Mouse (Mus musculus) ES-CJ7 (cell line): ENCODE results near the gene Foxa3.
A peak's percentile ranks its signal among the peaks of the same experiment; 100 is the strongest.

Experiments used
- DNase-seq: peaks from one replicate; pipeline ENCODE4 v3.0.0; 2011; ENCODE audit warnings: low read depth, low spot score

The Foxa3 gene

GRCm38 (mm10) chr7:19001066-19001806 lies 22.1 kb downstream of the Foxa3 start:
- peak; percentile 85 for DNase-seq

DNA sequence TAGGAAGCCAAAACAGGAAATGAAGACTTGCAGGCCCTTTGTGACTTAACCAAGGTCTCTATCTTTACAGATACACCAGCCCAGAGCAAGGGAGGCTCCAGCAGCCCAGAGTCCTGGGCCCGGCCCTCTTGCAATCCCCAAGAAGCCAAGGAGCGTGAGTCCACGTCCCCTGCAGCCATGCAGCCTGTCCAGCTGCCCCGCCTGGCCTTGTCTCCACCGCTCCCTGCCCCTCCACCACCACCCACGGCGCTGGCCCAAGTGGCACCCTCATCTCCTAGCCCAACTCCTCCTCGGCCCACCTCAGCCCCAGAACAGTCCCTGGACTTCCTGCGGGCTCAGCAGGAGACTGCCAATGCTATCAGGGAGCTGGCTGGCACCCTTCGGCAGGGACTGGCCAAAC lies 22.9 kb downstream of the Foxa3 start:
- DNase-seq, result no peak

DNA sequence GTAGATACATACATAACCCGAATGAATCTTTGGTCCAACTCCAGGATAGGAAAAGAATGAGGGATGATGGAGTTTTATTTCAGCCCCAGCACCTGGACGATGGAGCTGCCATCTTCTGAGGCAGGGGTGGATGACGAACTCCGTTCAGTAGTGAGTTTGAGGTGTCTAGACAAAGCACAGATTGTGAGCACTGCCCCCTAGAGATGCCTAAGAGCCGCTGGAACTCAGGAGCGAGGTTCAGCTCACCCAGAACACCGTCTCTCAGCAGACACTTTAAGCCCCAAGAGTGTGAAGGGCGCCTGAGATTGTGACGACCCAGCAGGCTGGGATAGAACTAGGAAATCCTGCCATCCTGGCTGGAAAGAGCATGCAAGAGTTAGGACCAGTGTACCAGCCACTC lies 24.5 kb downstream of the Foxa3 start:
- peak; percentile 53 for DNase-seq

- DNase-seq, result no peak
These were observed 30.3 kb downstream of the Foxa3 start for GRCm38 (mm10) chr7:18993036-18993435.

DNA sequence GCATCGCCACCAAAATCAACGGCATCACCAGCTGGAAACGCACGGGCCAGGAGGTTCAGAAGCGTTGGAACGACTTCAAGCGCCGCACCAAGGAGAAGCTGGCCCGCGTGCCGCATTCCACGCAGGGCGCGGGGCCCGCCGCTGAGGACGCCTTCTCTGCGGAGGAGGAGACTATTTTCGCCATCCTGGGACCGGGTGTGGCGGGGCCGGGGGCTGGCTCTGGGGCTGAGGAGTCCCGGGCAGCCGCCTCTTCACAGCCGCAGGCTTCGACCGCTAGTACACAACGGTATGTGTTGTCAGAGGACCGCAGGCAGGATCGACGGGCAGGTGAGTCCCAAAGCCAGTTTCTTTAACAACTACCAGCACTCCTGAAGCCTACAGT lies 31.1 kb downstream of the Foxa3 start:
- no peak for DNase-seq

DNA sequence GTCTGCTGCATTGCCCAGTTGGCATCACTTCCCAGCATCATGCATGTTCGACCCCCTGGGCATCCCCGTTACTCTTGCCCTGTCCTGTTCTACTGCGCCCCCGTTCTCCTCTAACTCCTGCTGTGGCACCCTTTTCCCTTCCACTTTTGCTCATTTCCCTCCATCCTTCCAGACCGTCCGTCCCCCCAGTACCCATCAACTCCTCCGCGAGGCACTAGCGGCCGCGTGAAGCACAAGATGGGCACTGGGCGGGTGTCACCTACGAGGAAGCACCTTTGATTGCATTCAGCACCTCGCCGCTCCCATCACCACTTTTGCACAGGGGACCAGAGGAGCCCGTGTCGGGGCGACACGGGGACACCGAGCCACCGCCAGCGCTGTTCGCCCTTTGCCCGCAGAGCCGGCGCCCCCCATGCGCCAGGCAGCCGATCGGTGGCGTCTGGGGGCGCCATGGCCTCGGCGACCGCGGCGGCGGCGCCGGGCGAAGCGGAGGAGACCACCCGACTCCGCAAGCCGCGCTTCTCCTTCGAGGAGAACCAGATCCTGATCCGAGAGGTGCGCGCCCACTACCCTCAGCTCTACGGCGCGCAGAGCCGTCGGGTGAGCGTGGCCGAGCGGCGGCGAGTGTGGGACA lies 31.6 kb downstream of the Foxa3 start:
- no peak for DNase-seq

DNA sequence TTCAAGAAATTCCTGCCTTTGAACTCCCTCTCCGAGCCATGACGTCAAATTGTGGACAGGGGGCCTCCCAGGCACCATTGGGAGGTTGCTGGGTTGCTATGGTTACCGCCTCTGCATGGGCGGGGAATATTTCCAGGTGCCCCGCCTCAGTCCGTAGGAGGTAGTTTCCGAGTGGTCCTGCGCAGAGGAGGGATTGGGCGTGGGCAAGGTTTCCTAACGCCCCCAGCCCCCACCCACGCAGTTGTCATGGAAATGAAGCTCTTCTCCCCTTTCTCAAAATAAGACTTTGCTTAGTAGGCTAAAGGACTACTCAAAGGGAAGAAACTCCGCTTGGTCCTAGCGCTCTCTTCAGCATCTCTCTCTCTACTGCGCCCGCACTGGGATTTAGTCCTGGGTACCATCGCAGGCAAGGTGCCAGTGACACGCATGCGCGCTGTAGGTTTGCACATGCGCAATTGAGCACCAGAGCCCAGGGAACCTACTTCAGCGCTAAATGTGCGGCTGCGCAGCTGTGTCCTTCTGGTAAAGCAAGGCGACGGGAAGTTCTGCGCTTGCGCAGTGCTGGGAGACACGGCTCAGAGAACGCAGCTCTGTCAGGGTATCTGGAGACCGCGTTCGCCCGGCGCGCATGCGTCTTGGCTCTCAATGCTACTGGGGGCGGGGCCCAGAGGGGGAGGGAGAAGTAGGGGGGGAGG lies 32.6 kb downstream of the Foxa3 start, which contains the start of gene Mypop:
Gene Mypop (plus strand): TSS at position 645 of the 695 bp plus-strand sequence.
- peak; percentile 100 for DNase-seq

- DNase-seq, result no peak
These were observed 33.3 kb downstream of the Foxa3 start for GRCm38 (mm10) chr7:18989995-18990394.

GRCm38 (mm10) chr7:18988780-18989179 lies 34.6 kb downstream of the Foxa3 start:
- DNase-seq, result no peak

GRCm38 (mm10) chr7:18987747-18988146 lies 35.6 kb downstream of the Foxa3 start:
- no peak for DNase-seq

DNA sequence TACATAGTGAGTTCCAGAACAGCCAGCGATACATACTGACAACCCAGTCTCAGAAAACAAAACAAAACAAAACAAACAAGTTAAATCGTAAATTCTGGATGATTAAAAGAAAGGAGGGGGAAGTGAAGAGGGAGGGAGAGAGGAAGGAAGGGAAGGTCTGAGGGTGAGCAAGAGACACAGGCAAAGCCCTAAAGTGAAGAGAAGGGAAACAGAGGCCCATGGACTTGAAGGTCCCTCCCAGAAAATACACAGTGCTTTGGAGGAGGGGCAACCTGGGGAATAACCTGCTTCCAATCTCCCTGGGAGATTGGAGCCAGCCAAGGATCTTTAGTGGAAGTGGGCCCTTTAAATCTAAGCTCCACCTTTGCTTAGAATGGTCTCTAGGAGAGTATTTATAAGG lies 36.2 kb downstream of the Foxa3 start, which contains the start of gene Nanos2:
Gene Nanos2 (plus strand): TSS at position 301 of the 400 bp plus-strand sequence.
- DNase-seq, result no peak

DNA sequence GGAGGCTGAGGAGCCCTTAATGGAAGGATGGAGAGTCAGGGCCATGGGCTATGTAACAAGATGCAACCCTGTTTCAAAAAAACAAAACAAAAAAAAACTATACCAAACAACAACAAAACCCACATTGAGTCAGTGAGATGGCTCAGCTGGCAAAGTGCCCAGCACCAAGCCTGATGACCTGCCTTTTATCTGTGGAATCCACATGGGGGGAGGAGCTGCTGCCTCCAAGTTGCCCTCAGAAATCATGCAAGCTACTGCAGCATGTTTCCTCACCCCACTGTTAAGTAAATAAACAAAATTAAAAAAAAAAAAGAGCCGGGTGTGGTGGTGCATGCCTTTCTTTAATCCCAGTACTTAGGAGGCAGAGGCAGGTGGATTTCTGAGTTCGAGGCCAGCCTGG lies 36.8 kb downstream of the Foxa3 start:
- no peak for DNase-seq

DNA sequence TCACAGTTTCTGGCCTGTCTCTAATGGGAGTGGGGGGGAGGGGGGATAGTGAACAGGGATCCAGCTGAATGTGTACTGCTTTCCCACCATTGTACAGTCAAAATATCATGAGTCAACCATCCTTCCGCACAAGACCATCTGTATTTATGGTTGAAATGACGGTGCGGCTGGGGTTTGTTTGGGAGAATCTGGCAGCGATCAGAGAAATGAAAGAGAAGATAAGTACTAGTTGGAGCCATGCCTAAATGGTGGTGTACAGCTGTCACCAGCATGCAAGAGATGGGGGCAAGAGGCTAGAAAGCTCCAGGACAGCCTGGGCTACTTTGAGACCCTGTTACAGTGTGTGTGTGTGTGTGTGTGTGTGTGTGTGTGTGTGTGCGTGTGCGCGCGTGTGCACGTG lies 45.0 kb downstream of the Foxa3 start:
- no peak for DNase-seq

DNA sequence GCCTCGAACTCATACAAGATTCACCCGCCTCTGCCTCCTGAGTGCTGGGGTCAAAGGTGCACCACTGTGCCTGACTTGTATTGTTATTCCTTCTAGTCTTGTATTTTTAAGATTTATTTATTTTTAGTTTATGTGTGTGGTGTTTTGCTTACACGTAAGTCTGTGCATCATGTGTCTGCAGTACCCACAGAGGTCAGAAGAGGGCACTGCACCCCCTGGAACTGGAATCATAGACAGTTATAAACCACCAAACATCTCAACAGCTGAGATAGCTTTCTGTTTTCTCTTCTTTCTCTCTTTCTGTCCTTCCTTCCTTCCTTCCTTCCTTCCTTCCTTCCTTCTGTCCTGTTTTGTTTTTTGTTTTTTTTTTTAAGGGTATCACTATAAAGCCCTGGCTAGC lies 52.4 kb downstream of the Foxa3 start:
- no peak for DNase-seq

GRCm38 (mm10) chr7:18967603-18968002 lies 55.7 kb downstream of the Foxa3 start:
- no peak for DNase-seq

DNA sequence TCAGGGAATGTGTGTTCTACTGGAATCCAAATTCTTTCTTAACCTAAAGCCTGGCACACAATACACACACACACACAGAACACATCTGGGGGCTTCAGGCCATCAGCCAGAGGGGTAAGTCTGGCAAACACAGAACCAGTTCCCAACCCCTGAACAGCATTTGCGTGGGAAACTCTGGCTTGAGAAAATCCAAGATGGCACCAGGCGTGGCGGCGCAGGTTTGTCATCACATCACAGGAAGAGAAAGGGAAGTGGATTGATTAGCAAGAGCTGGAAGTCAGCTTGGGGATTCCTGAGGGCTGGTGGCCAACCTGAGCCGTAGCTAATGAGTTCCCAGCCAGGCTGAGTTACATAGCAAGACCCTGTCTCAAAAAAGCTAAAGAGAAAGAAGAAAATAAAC lies 58.0 kb downstream of the Foxa3 start:
- DNase-seq, result no peak

DNA sequence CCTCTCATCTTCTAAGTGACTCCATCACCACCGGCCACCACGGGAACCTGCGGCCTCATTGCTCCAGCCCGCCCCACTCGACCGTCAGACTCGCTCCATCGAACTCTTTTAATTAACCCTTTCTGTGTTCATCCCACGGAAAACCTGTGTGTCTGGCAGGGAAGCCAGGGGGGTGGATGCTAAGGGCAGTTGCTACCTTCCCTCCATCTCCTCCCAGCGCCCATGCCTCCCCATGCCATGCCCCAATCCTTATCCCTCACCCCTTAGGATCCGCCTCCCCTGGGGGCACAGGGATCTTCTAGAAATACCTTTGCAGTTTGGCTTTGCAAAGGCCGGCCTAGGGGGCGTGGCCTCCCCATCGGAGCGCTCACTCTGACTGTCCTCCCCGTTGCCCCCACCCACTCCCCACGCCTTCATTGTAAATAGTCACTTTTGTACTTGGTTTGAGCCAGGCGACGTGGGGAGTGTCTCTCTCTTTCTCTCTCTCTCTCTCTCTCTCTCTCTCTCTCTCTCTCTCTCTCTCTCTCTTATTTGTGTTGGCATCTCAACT lies 60.0 kb downstream of the Foxa3 start:
- DNase-seq, result no peak
